Mouse (Mus musculus) midbrain, embryonic 16.5 days (tissue): ENCODE measurements around the gene Foxp1. TPM values are rescaled to one million over a fixed set of nuclear protein-coding genes. Genes with fewer than 3 reads are reported as not detected.

Experiments
- ATAC-seq: fragments of 200-750 bp; cut with Nextera tagmentation; 2 replicates; pipeline ENCODE4 v1.8.0; 2017; ENCODE audit warnings: moderate TSS enrichment
- H3K27ac ChIP-seq: fragments of 300-500 bp; sonication (generic); 2 replicates; pipeline ENCODE4 v1.5.1; 2014; ENCODE audit warnings: mild to moderate bottlenecking, low read length, mixed read lengths
- H3K27me3 ChIP-seq: fragments of 300-500 bp; sonication (generic); 2 replicates; pipeline ENCODE4 v1.6.1; 2014; ENCODE audit warnings: low read depth, low read length, mixed read lengths; ENCODE audit not compliant: control insufficient read depth, insufficient read depth
- H3K36me3 ChIP-seq: fragments of 300-500 bp; sonication (generic); 2 replicates; pipeline ENCODE4 v1.6.1; 2014; ENCODE audit warnings: mild to moderate bottlenecking, low read length, moderate library complexity, mixed read lengths; ENCODE audit not compliant: control insufficient read depth, insufficient read depth
- H3K4me1 ChIP-seq: fragments of 300-500 bp; sonication (generic); 2 replicates; pipeline ENCODE4 v1.6.1; 2014; ENCODE audit warnings: mild to moderate bottlenecking, low read length, mixed read lengths; ENCODE audit not compliant: control insufficient read depth, insufficient read depth
- H3K4me2 ChIP-seq: fragments of 300-500 bp; sonication (generic); 2 replicates; pipeline ENCODE4 v1.6.1; 2014; ENCODE audit warnings: mild to moderate bottlenecking, low read length, mixed read lengths
- H3K4me3 ChIP-seq: fragments of 300-500 bp; sonication (generic); 2 replicates; pipeline ENCODE4 v1.5.1; 2014; ENCODE audit warnings: low read depth, mild to moderate bottlenecking, low read length, moderate library complexity, mixed read lengths
- H3K9ac ChIP-seq: fragments of 300-500 bp; sonication (generic); 2 replicates; pipeline ENCODE4 v1.6.1; 2014; ENCODE audit warnings: low read depth, low read length, mixed read lengths
- H3K9me3 ChIP-seq: fragments of 300-500 bp; sonication (generic); replicated peaks from 2 replicates; pipeline ENCODE4 v1.6.1; 2014; ENCODE audit warnings: mild to moderate bottlenecking, low read length, mixed read lengths; ENCODE audit not compliant: control insufficient read depth, poor library complexity, severe bottlenecking
- WGBS: fragments of 180-500 bp; shearing (Covaris S2); extraction: QIAGEN DNeasy Blood & Tissue Kit; methylation state at CpG from one replicate; pipeline ENCODE4 v1.1.7; 2014; 5-methylcytosine and 5-hydroxymethylcytosine counted together
- polyA plus RNA-seq: library from polyadenylated mRNA; unstranded; fragments of >200 nt; fragmentation: Nextera tagmentation; extraction: Ambion mirVana; gene quantifications from 2 replicates; pipeline ENCODE4 v1.2.1, GENCODE M21; 2015

Gene Foxp1
- polyA plus RNA-seq, 1 experiment from 2014 or later = 79.8 TPM

GRCm38 (mm10) chr6:99483556-99483955, 39.0 kb downstream of the Foxp1 start:
- Histone ChIP-seq H3K36me3 (no peaks in the 10 kb centered on the region), H3K9me3 (no peaks in the 10 kb centered on the region), H3K27ac (no peak overlapping the region), H3K9ac (no peak overlapping the region), H3K4me3 (no peak overlapping the region), H3K27me3 (no peaks in the 10 kb centered on the region), H3K4me1 (peaks cover 13% of the 10 kb centered on the region), H3K4me2 (no peak overlapping the region)
- 85% methylated on average over 10 of the region's 10 CpGs for WGBS
- no peak for ATAC-seq

GRCm38 (mm10) chr6:99481568-99481967, 41.0 kb downstream of the Foxp1 start:
- no peak for ATAC-seq
- Histone ChIP-seq H3K4me3 (no peak overlapping the region), H3K4me1 (peaks cover 13% of the 10 kb centered on the region), H3K9ac (no peak overlapping the region), H3K36me3 (no peaks in the 10 kb centered on the region), H3K27ac (no peak overlapping the region), H3K4me2 (no peak overlapping the region), H3K27me3 (no peaks in the 10 kb centered on the region), H3K9me3 (no peaks in the 10 kb centered on the region)
- 75% methylated on average over 7 of the region's 7 CpGs for WGBS

GRCm38 (mm10) chr6:99478873-99479650, 43.5 kb downstream of the Foxp1 start:
- Histone ChIP-seq H3K4me2 (no peak overlapping the region), H3K4me3 (no peak overlapping the region), H3K27ac (no peak overlapping the region), H3K27me3 (no peaks in the 10 kb centered on the region), H3K4me1 (no peaks in the 10 kb centered on the region), H3K36me3 (no peaks in the 10 kb centered on the region), H3K9ac (no peak overlapping the region), H3K9me3 (no peaks in the 10 kb centered on the region)
- 94% methylated on average over 13 of the region's 13 CpGs for WGBS
- no peak for ATAC-seq

DNA sequence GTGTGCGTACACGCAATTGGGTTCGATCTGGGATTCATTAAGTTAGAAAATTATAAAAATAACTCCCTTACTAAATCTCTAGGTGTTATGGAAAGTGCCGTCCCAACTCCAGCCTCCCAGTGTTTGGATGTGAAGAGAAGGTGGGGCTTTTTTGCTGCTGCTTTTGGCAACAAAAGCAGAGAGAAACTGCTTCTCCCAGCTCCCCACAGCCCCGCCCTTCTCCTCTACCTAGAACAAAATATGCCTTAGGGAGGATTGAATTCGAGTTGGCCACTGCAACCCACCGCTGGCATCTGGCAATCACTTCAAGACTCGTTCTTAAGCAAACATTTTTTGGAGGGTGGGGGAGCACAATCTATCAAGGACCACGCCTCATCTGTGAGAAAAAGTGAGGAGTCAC, 47.5 kb downstream of the Foxp1 start:
- no peak overlapping the region for H3K27ac ChIP-seq
- no peak overlapping the region for H3K4me3 ChIP-seq
- H3K36me3 ChIP-seq = no peaks in the 10 kb centered on the region
- no peak for ATAC-seq
- no peak overlapping the region for H3K9ac ChIP-seq
- H3K4me2 ChIP-seq = no peak overlapping the region
- no peaks in the 10 kb centered on the region for H3K4me1 ChIP-seq
- 90% methylated on average over 9 of the region's 9 CpGs for WGBS
- no peaks in the 10 kb centered on the region for H3K9me3 ChIP-seq
- H3K27me3 ChIP-seq = no peaks in the 10 kb centered on the region

DNA sequence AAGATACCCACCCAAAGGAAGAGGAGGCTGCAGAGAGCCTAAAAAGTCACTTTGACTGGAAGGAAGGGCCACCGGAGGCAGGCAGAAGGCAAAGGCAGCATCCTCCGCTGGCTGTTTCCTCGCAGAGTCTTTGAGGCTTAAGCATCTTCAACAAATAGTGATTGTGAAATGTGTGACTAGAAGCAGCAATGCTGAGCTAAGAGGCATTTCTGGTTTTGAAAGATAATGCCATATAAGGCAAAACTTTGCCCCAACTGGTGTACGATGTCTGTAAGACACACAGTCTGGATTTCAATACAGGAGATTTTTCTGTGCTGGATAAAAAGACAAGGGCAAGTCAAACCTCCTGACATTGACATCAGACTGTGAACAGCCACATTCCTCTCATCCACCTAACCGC, 51.6 kb downstream of the Foxp1 start:
- Histone ChIP-seq H3K4me3 (no peak overlapping the region), H3K4me1 (peaks cover 7% of the 10 kb centered on the region; the same call in 1 of the 2 replicates), H3K27ac (no peak overlapping the region), H3K4me2 (no peak overlapping the region), H3K27me3 (no peaks in the 10 kb centered on the region), H3K36me3 (no peaks in the 10 kb centered on the region), H3K9me3 (no peaks in the 10 kb centered on the region), H3K9ac (no peak overlapping the region)
- 69% methylated on average over 5 of the region's 5 CpGs for WGBS
- no peak for ATAC-seq

DNA sequence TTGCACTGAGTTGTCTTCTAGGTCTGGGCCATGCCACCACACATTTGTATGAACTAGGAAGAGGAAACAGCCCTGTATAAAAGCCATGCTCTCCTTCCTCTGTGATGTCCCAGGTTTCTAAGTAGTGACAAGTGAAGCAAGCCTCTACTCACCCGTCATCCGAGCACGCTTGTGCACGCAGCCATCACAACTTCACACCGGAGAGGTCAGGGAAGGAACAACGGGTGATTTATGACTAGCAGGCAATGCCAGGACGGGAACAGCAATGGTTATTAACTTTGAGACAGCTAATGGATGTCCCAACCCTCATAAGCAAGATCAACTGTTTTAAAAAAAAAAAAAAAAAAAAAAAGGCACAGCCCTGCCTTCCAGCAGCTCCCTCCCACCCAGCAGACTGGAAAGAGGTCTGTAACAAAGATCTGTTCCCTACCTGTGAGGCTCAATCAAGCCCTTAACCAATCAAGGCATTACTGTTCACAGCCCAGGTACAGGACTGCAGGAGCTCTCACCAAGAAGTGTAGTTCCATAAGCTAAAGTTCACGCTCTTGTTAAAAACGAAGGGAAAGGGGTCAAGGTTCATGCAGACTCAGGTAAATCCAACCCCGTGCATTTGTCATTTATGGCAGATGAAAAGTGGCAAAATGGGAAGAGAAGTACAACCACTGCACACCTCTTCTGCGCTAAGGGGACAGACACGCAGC, 53.2 kb downstream of the Foxp1 start:
- no peak overlapping the region for H3K27ac ChIP-seq
- H3K9ac ChIP-seq = no peak overlapping the region
- H3K27me3 ChIP-seq = no peaks in the 10 kb centered on the region
- H3K4me2 ChIP-seq = no peak overlapping the region
- peaks cover 7% of the 10 kb centered on the region; the same call in 1 of the 2 replicates for H3K4me1 ChIP-seq
- no peaks in the 10 kb centered on the region for H3K36me3 ChIP-seq
- no peak overlapping the region for H3K4me3 ChIP-seq
- ATAC-seq = no peak
- H3K9me3 ChIP-seq = no peaks in the 10 kb centered on the region
- 92% methylated on average over 12 of the region's 12 CpGs for WGBS

DNA sequence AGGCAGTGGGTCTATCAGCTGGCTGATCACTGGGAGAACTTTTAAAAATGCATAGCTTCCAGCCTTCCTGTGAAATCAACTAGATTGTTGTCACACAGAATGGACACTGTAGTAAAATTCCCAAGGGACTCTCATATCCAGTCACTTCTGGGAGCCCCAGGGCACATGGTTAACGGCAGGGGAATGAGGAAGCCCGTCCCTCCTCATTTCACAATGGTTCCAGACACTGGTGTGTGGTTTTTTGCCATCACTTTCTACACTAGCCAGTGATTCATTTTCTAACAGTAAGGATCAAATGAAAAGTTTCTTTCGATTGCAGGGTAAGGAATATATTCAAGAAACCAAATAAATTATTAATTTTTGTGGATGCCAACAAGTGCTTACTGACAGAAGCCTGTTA, 54.7 kb downstream of the Foxp1 start:
- H3K9ac ChIP-seq = no peak overlapping the region
- no peak overlapping the region for H3K27ac ChIP-seq
- ATAC-seq = no peak
- WGBS = 57% methylated on average over 3 of the region's 3 CpGs
- no peak overlapping the region for H3K4me3 ChIP-seq
- H3K4me2 ChIP-seq = no peak overlapping the region
- H3K27me3 ChIP-seq = no peaks in the 10 kb centered on the region
- H3K9me3 ChIP-seq = no peaks in the 10 kb centered on the region
- peaks cover 8% of the 10 kb centered on the region for H3K4me1 ChIP-seq
- H3K36me3 ChIP-seq = no peaks in the 10 kb centered on the region

DNA sequence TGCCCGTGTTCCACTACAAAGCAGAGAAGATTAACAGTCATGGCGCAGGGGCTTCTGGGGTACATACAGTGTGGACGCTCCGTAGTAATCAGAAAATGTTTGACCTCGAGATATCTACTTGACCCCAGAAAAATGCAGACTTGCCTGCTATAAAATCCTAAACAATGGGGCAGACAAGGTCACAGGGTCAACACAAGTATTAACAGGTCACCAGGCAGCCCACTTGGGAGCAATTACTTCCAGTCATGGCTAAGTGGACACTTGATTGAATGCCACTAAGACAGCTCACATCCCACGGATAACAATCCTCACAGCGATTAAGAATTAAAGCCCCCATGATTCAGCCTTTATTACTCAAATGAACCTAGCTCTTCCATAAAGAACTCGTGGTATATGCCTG, 55.4 kb downstream of the Foxp1 start:
- no peaks in the 10 kb centered on the region for H3K9me3 ChIP-seq
- no peak for ATAC-seq
- H3K4me2 ChIP-seq = no peak overlapping the region
- WGBS = 22% methylated on average over 8 of the region's 8 CpGs
- no peak overlapping the region for H3K4me3 ChIP-seq
- peaks cover 14% of the 10 kb centered on the region for H3K4me1 ChIP-seq
- no peaks in the 10 kb centered on the region for H3K27me3 ChIP-seq
- H3K27ac ChIP-seq = no peak overlapping the region
- H3K9ac ChIP-seq = no peak overlapping the region
- H3K36me3 ChIP-seq = no peaks in the 10 kb centered on the region

GRCm38 (mm10) chr6:99466354-99466753, 56.2 kb downstream of the Foxp1 start:
- ATAC-seq = no peak

More at GRCm38 (mm10) chr6:99466354-99466753, 56.2 kb downstream of the Foxp1 start:
- Histone ChIP-seq H3K4me1 (peaks cover 14% of the 10 kb centered on the region), H3K4me3 (no peak overlapping the region), H3K9me3 (no peaks in the 10 kb centered on the region), H3K27me3 (no peaks in the 10 kb centered on the region), H3K9ac (no peak overlapping the region), H3K36me3 (no peaks in the 10 kb centered on the region), H3K4me2 (no peak overlapping the region), H3K27ac (no peak overlapping the region)
- WGBS = 90% methylated on average over 8 of the region's 8 CpGs
